ENCODE assay signal across 11 mouse cellular contexts in genomic region chr11:81897547-81898354, GRCm38 (mm10). TPM values are rescaled to one million over a fixed set of nuclear protein-coding genes. Genes with fewer than 3 reads are reported as not detected.
DNase-seq lines count a peak whose midpoint lies in the region; ATAC-seq lines count a peak whose summit lies in the region.
"Had no signal": no experiment of that assay in that cellular context is flagged by ENCODE, and none has a peak within 500 bp of the region (broad histone marks: within the 10 kb centered on the region; RNA-seq: fewer than 3 reads in every experiment).

No protein-coding gene starts in this region.

- H3K36me3 ChIP-seq in hindbrain, embryonic 14.5 days (replicated peaks; ENCODE audit: control insufficient read depth, insufficient read depth): no peaks in the 10 kb centered on the region
- no peaks in the 10 kb centered on the region for H3K36me3 ChIP-seq in midbrain, embryonic 13.5 days
- H3K36me3 ChIP-seq: liver, embryonic 15.5 days had no signal

- H3K4me1 ChIP-seq in hindbrain, embryonic 14.5 days (replicated peaks; ENCODE audit: control insufficient read depth, insufficient read depth, low read length): peaks cover 19% of the 10 kb centered on the region
- H3K4me1 ChIP-seq in midbrain, embryonic 13.5 days (replicated peaks): peaks cover 30% of the 10 kb centered on the region
- H3K4me1 ChIP-seq: liver, embryonic 15.5 days had no signal

- DNase-seq in R1 (ENCODE audit: low read depth, low spot score): peak; percentile 79
- DNase-seq in embryo, embryonic 9.5 days (ENCODE audit: extremely low spot score): peak; percentile 7
- peak; percentile 70 for DNase-seq in hindbrain, embryonic 14.5 days (ENCODE audit: low spot score)
- DNase-seq in gastrocnemius, postnatal 4 days (ENCODE audit: low spot score in 2 of 2): no peak
- no peak for DNase-seq in lung, postnatal 14 days
- no peak for DNase-seq in kidney, adult 11 months
- no peak for DNase-seq in spleen, postnatal 10 days (ENCODE audit: low spot score in 2 of 2)

- H3K4me3 ChIP-seq in hindbrain, embryonic 14.5 days (replicated peaks; ENCODE audit: low read length): no peak overlapping the region
- H3K4me3 ChIP-seq in midbrain, embryonic 13.5 days (replicated peaks): no peak overlapping the region
- H3K4me3 ChIP-seq: liver, embryonic 15.5 days had no signal

- peak overlapping the region; percentile 82 for H3K27ac ChIP-seq in hindbrain, embryonic 14.5 days
- H3K27ac ChIP-seq in midbrain, embryonic 13.5 days: peak overlapping the region; percentile 83
- H3K27ac ChIP-seq: liver, embryonic 15.5 days had no signal

- H3K9me3 ChIP-seq in hindbrain, embryonic 14.5 days (ENCODE audit: control insufficient read depth, low read length): no peaks in the 10 kb centered on the region
- H3K9me3 ChIP-seq in midbrain, embryonic 13.5 days: no peaks in the 10 kb centered on the region
- H3K9me3 ChIP-seq: liver, embryonic 15.5 days had no signal

- peak; percentile 76; the same call in 1 of the 2 replicates for ATAC-seq in hindbrain, embryonic 14.5 days (ENCODE audit: low FRiP score)
- peak; percentile 88 for ATAC-seq in midbrain, embryonic 13.5 days

- H3K4me2 ChIP-seq in hindbrain, embryonic 14.5 days (replicated peaks): 0 out of 2 replicates have a peak overlapping the region, but pooled peaks have one; percentile 3
- H3K4me2 ChIP-seq in midbrain, embryonic 13.5 days (replicated peaks): peak overlapping the region; percentile 9
- H3K4me2 ChIP-seq: liver, embryonic 15.5 days had no signal

- 4% methylated on average over 8 of the region's 8 CpGs for WGBS in hindbrain, embryonic 14.5 days
- under 1% methylated on average over 8 of the region's 8 CpGs for WGBS in midbrain, embryonic 13.5 days

- H3K9ac ChIP-seq in hindbrain, embryonic 14.5 days: peak overlapping the region; percentile 16; the same call in 1 of the 2 replicates
- no peak overlapping the region for H3K9ac ChIP-seq in midbrain, embryonic 13.5 days (replicated peaks)
- H3K9ac ChIP-seq: liver, embryonic 15.5 days had no signal

- no peaks in the 10 kb centered on the region for H3K27me3 ChIP-seq in hindbrain, embryonic 14.5 days (ENCODE audit: control insufficient read depth, insufficient read depth, low read length)
- no peaks in the 10 kb centered on the region for H3K27me3 ChIP-seq in midbrain, embryonic 13.5 days
- H3K27me3 ChIP-seq: liver, embryonic 15.5 days had no signal

RNA-seq across cellular contexts. Expression of gene 5530401A14Rik, which starts 37.3 kb away (rescaled TPM):
- polyA plus RNA-seq in hindbrain, embryonic 14.5 days (2014; fragmentation: Nextera tagmentation; extraction: Ambion mirVana): 0.33 and 0.91 TPM in 2 replicates
- polyA plus RNA-seq in midbrain, embryonic 13.5 days (2015; fragmentation: Nextera tagmentation; extraction: Ambion mirVana): 0.37 and 0.51 TPM in 2 replicates
- under 1 TPM; 0.08 to 0.12 TPM for total RNA-seq in gastrocnemius, postnatal 4 days (2021)
- polyA plus RNA-seq: heart, postnatal 0 days; liver, embryonic 15.5 days; small intestine, adult 2 months had no signal

Comparison
In these comparisons a context has a peak if more than half of its experiments do, and no peak if none do; other contexts are left out.
1. DNase-seq: peak in R1 (single experiment), embryo, embryonic 9.5 days (single experiment) and hindbrain, embryonic 14.5 days (single experiment); none in gastrocnemius, postnatal 4 days (0 of 2), lung, postnatal 14 days (single experiment), kidney, adult 11 months (single experiment) and spleen, postnatal 10 days (0 of 2).